7 mouse cellular contexts compared by ENCODE assay signal in genomic region chr5:110653686-110654085, GRCm38 (mm10). TPM values are rescaled to one million over a fixed set of nuclear protein-coding genes. Genes with fewer than 3 reads are reported as not detected.
A peak's percentile ranks its signal among the peaks of the same experiment; 100 is the strongest.
DNase-seq lines count a peak whose midpoint lies in the region; ATAC-seq and TF ChIP-seq lines count a peak whose summit lies in the region.

No protein-coding gene starts in this region.

- TF ChIP-seq POLR2A in spleen, adult 2 months (IDR thresholded peaks at IDR 0.05; ENCODE audit: low read depth, low read length), result no peak

- TF ChIP-seq CTCF in spleen, adult 2 months (IDR thresholded peaks at IDR 0.05; ENCODE audit: extremely low read depth, insufficient read depth, insufficient read length, insufficient replicate concordance), result no peak
- TF ChIP-seq CTCF in stomach, postnatal 0 days (IDR thresholded peaks at IDR 0.05; ENCODE audit: low read depth), result no peak

- H3K27me3 ChIP-seq in spleen, adult 2 months (ENCODE audit: control insufficient read depth, insufficient read depth, low read length), result no peaks in the 10 kb centered on the region
- H3K27me3 ChIP-seq in forebrain, embryonic 11.5 days (ENCODE audit: control insufficient read depth, insufficient read depth, low read length), result no peaks in the 10 kb centered on the region
- H3K27me3 ChIP-seq in liver, embryonic 12.5 days (replicated peaks), result no peaks in the 10 kb centered on the region
- H3K27me3 ChIP-seq in stomach, postnatal 0 days (ENCODE audit: control insufficient read depth, insufficient read depth, low read length), result no peaks in the 10 kb centered on the region

- DNase-seq in spleen, adult 2 months (ENCODE audit: low read depth in 1 of 2, low spot score in 2 of 2), result no peak
- DNase-seq in spleen, postnatal 14 days (ENCODE audit: low spot score in 2 of 2), result no peak
- DNase-seq in forebrain, embryonic 11.5 days (ENCODE audit: low spot score), result peak; percentile 63
- DNase-seq in stomach, postnatal 0 days (ENCODE audit: low spot score), result no peak
- DNase-seq in urinary bladder, adult 2 months (ENCODE audit: low spot score), result no peak
- no peak for DNase-seq in thymus, postnatal 10 days (ENCODE audit: low spot score in 2 of 2)

- no peak overlapping the region for H3K27ac ChIP-seq in spleen, adult 2 months (ENCODE audit: insufficient read depth, low read length)
- no peak overlapping the region for H3K27ac ChIP-seq in forebrain, embryonic 11.5 days (ENCODE audit: low read depth, low read length)
- H3K27ac ChIP-seq in liver, embryonic 12.5 days, result peak overlapping the region; percentile 59; the same call in 1 of the 2 replicates
- 0 out of 2 replicates have a peak overlapping the region, but pooled peaks have one; percentile 45 for H3K27ac ChIP-seq in stomach, postnatal 0 days (replicated peaks)

- H3K4me1 ChIP-seq in spleen, adult 2 months (ENCODE audit: control insufficient read depth, insufficient read depth, insufficient read length), result peaks cover 6% of the 10 kb centered on the region; the same call in 1 of the 2 replicates
- H3K4me1 ChIP-seq in forebrain, embryonic 11.5 days (replicated peaks; ENCODE audit: control insufficient read depth, insufficient read depth, low read length), result peaks cover 6% of the 10 kb centered on the region; the same call in 1 of the 2 replicates
- H3K4me1 ChIP-seq in liver, embryonic 12.5 days, result peaks cover 34% of the 10 kb centered on the region
- H3K4me1 ChIP-seq in stomach, postnatal 0 days (replicated peaks; ENCODE audit: control insufficient read depth, insufficient read depth), result 0 out of 2 replicates have a peak, but pooled peaks cover 2% of the 10 kb centered on the region

- H3K4me3 ChIP-seq in spleen, adult 2 months (ENCODE audit: extremely low read depth, insufficient read depth, insufficient read length), result peak overlapping the region; percentile 98
- peak overlapping the region; percentile 99 for H3K4me3 ChIP-seq in forebrain, embryonic 11.5 days (ENCODE audit: low read depth, low read length)
- H3K4me3 ChIP-seq in liver, embryonic 12.5 days, result peak overlapping the region; percentile 85
- H3K4me3 ChIP-seq in stomach, postnatal 0 days (ENCODE audit: low read depth, low read length), result peak overlapping the region; percentile 99

- WGBS in spleen, adult 2 months, result under 1% methylated on average over 37 of the region's 37 CpGs
- under 1% methylated on average over 37 of the region's 37 CpGs for WGBS in forebrain, embryonic 11.5 days
- 1% methylated on average over 37 of the region's 37 CpGs for WGBS in liver, embryonic 12.5 days (ENCODE audit: insufficient replicate concordance)
- 1% methylated on average over 32 of the region's 37 CpGs for WGBS in stomach, postnatal 0 days

- peaks cover 40% of the 10 kb centered on the region for H3K36me3 ChIP-seq in spleen, adult 2 months (ENCODE audit: control insufficient read depth, insufficient read depth, low read length)
- H3K36me3 ChIP-seq in forebrain, embryonic 11.5 days (ENCODE audit: control insufficient read depth, insufficient read depth, low read length), result peaks cover 14% of the 10 kb centered on the region
- peaks cover 77% of the 10 kb centered on the region for H3K36me3 ChIP-seq in liver, embryonic 12.5 days
- peaks cover 30% of the 10 kb centered on the region for H3K36me3 ChIP-seq in stomach, postnatal 0 days (ENCODE audit: control insufficient read depth, insufficient read depth, low read length)

- peak overlapping the region; percentile 92 for H3K9ac ChIP-seq in forebrain, embryonic 11.5 days (ENCODE audit: low read length)
- peak overlapping the region; percentile 88 for H3K9ac ChIP-seq in liver, embryonic 12.5 days
- H3K9ac ChIP-seq in stomach, postnatal 0 days (ENCODE audit: low read length), result peak overlapping the region; percentile 92

- no peaks in the 10 kb centered on the region for H3K9me3 ChIP-seq in forebrain, embryonic 11.5 days (ENCODE audit: control insufficient read depth, low read length)
- H3K9me3 ChIP-seq in liver, embryonic 12.5 days (replicated peaks), result no peaks in the 10 kb centered on the region
- no peaks in the 10 kb centered on the region for H3K9me3 ChIP-seq in stomach, postnatal 0 days (ENCODE audit: control insufficient read depth, low read length)

- peak overlapping the region; percentile 75 for H3K4me2 ChIP-seq in forebrain, embryonic 11.5 days (ENCODE audit: low read depth, low read length, severe bottlenecking)
- H3K4me2 ChIP-seq in liver, embryonic 12.5 days, result peak overlapping the region; percentile 93
- H3K4me2 ChIP-seq in stomach, postnatal 0 days (replicated peaks; ENCODE audit: low read depth), result peak overlapping the region; percentile 98

- peak; percentile 63 for ATAC-seq in forebrain, embryonic 11.5 days (replicated peaks; ENCODE audit: low FRiP score)
- peak; percentile 40 for ATAC-seq in liver, embryonic 12.5 days
- ATAC-seq in stomach, postnatal 0 days (ENCODE audit: low FRiP score, low TSS enrichment), result peak; percentile 19; the same call in 1 of the 2 replicates

- TF ChIP-seq EP300 in stomach, postnatal 0 days (optimal IDR thresholded peaks at IDR 0.05), result no peak

RNA-seq across cellular contexts. Expression of gene Ddx51, which starts 0.4 kb away (rescaled TPM):
- 18.2 and 20.4 TPM in 2 replicates for polyA plus RNA-seq in spleen, adult 2 months (2012; rRNA removed)
- polyA plus RNA-seq in forebrain, embryonic 11.5 days (2014; fragmentation: Nextera tagmentation; extraction: Ambion mirVana), result 41.9 and 43.0 TPM in 2 replicates
- 30.2 and 36.3 TPM in 2 replicates for polyA plus RNA-seq in liver, embryonic 12.5 days (2016; fragmentation: Nextera tagmentation; extraction: Ambion mirVana)
- polyA plus RNA-seq in stomach, postnatal 0 days (2015; fragmentation: Nextera tagmentation; extraction: Ambion mirVana), result 7.7 and 10.0 TPM in 2 replicates
- polyA plus RNA-seq in urinary bladder, adult 2 months (2012; rRNA removed), result 15.7 and 16.7 TPM in 2 replicates

RNA-seq across cellular contexts. Expression of gene Noc4l, which starts 0.5 kb away (rescaled TPM):
- polyA plus RNA-seq in spleen, adult 2 months (2012; rRNA removed), result 57.6 and 82.0 TPM in 2 replicates
- 68.9 and 78.2 TPM in 2 replicates for polyA plus RNA-seq in forebrain, embryonic 11.5 days (2014; fragmentation: Nextera tagmentation; extraction: Ambion mirVana)
- 88.5 and 92.4 TPM in 2 replicates for polyA plus RNA-seq in liver, embryonic 12.5 days (2016; fragmentation: Nextera tagmentation; extraction: Ambion mirVana)
- 24.1 and 25.9 TPM in 2 replicates for polyA plus RNA-seq in stomach, postnatal 0 days (2015; fragmentation: Nextera tagmentation; extraction: Ambion mirVana)
- 26.8 and 31.1 TPM in 2 replicates for polyA plus RNA-seq in urinary bladder, adult 2 months (2012; rRNA removed)

Comparison
In these comparisons a context has a peak if more than half of its experiments do, and no peak if none do; other contexts are left out.
1. H3K27ac ChIP-seq: peak in liver, embryonic 12.5 days (single experiment) and stomach, postnatal 0 days (single experiment); none in spleen, adult 2 months (single experiment) and forebrain, embryonic 11.5 days (single experiment).
2. Peak in every context shown above with its lines, with median percentiles within 50 percentile points of each other: H3K4me3 ChIP-seq, ATAC-seq, H3K4me2 ChIP-seq and H3K9ac ChIP-seq.